Mouse (Mus musculus): ENCODE measurements around the gene Cerk. TPM values are rescaled to one million over a fixed set of nuclear protein-coding genes. Genes with fewer than 3 reads are reported as not detected.

Cerk gene
- total RNA-seq, 1 experiment from 2014 or later: 17.2 TPM

DNA sequence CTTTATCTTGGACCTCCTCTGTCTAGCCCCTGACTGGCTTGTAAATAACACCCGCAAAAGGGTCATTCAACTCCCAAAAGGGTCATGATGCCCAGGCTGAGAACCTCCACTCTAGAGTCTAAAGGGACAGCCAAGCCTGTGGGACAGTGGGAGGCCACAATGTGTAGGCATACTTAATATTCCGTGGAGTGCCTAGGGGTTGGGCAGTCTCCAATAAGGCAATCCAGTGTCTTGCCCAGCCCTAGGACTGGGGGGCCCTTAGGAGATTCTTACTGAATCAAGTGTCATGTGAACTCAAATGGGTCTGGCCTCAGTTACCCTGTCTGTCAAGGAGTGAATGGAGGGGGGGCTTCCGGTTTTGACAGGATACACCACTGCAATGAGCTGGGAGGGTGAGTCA, 56.9 kb downstream of the Cerk start:
- no peak for ATAC-seq (replicated peaks; ENCODE audit: low read depth, poor library complexity, severe bottlenecking)

DNA sequence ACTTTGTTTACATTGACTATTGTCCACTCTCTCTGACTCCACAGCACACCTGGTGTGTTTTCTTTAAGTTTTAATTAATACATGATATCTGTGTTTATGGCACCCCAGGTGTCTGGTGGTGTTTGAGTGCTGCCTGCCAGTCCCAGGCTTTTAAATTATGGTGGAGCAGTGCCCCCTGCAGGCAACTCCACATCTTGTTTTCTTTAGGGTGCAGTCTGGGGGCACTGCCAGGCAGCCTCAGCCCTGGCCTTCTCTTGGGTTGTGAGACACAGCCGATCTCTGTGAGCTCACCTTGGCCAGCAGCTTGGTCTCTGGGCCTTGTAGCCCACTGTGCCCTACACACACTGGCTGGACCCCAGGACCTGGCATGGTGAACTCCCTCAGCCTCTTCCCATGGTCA, 61.6 kb downstream of the Cerk start:
- peak; percentile 76 for ATAC-seq (replicated peaks; ENCODE audit: low read depth, poor library complexity, severe bottlenecking)

DNA sequence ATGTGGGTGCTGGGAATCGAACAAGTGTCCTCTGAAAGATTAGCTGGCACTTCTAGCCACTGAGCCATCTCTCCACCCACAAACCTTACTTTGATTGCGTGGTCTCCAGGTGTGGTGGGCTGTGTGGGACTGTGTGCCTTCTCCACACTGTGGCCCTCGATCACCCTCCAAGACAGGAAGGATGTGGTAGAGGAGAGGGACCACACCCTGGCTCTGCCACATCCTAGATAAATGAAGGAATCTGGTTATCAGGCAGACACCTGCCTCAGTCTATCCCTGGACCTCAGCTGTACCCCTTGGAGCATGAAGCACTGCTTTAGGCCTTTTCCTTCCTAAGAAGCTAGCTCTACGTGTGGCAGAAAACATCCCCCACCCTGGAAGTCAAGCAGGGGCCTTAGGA, 62.5 kb downstream of the Cerk start:
- ATAC-seq (replicated peaks; ENCODE audit: low read depth, poor library complexity, severe bottlenecking): 0 out of 2 replicates have a peak, but pooled peaks have one; percentile 23

GRCm38 (mm10) chr15:86122261-86122949, 63.5 kb downstream of the Cerk start:
- no peak for ATAC-seq (replicated peaks; ENCODE audit: low read depth, poor library complexity, severe bottlenecking)

DNA sequence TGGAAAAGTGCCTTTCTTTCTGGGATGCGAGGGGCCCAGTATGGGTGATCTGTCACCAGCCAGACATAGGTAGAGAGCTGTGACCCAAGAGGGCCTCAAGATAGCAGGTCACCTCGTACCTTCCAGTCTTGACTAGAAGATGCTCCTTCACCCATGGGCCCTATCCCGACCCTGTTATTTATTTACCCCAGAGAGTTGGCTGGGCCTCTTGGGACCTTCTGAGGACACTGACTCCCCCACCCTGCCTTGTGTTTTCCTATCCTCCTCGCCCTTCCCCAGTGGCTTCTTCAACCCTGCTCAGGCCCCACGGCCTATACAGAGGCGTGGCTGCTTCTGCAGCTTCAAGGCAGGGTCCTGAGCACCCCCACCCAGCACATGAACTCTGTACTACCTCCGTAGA, 66.8 kb downstream of the Cerk start:
- ATAC-seq (replicated peaks; ENCODE audit: low read depth, poor library complexity, severe bottlenecking): no peak

- no peak for ATAC-seq (replicated peaks; ENCODE audit: low read depth, poor library complexity, severe bottlenecking)
Measured at GRCm38 (mm10) chr15:86117115-86118100, 68.5 kb downstream of the Cerk start.

- no peak for ATAC-seq (replicated peaks; ENCODE audit: low read depth, poor library complexity, severe bottlenecking)
Measured at GRCm38 (mm10) chr15:86116421-86116820, 69.5 kb downstream of the Cerk start.

GRCm38 (mm10) chr15:86113342-86113710, 72.6 kb downstream of the Cerk start:
- peak; percentile 67 for ATAC-seq (replicated peaks; ENCODE audit: low read depth, poor library complexity, severe bottlenecking)

DNA sequence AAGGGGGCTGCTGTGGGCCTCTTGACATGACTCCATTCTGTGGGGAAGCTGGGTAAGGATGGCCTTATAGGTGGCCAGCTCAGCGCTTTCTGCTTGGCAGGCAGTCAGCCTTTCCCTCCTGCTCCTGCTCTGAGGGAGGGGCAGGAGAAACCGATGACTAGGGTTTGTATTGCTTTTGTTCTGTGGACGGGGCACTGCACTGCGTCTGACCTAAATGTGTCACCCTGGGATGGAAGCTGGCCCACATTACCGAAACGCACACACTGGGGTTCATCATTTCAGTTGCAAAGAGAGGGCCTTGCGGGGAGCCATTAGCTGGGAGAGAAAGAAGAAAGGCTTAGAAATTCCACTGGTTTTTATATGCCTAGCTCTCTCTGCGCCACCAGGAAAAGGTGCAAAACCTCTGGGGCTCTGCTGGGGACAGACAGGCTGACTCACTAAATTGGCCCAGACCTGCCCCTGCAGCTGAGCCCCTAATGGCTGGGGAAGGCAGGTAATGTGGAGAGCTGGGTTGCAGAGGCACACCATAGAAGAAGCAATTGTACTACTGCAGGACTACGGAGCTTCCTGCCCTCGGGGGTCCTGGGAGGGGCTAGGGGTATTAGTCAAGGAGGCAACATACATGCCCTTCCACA, 73.1 kb downstream of the Cerk start:
- ATAC-seq (replicated peaks; ENCODE audit: low read depth, poor library complexity, severe bottlenecking): no peak

- no peak for ATAC-seq (replicated peaks; ENCODE audit: low read depth, poor library complexity, severe bottlenecking)
Measured at GRCm38 (mm10) chr15:86110361-86111103, 75.4 kb downstream of the Cerk start.

DNA sequence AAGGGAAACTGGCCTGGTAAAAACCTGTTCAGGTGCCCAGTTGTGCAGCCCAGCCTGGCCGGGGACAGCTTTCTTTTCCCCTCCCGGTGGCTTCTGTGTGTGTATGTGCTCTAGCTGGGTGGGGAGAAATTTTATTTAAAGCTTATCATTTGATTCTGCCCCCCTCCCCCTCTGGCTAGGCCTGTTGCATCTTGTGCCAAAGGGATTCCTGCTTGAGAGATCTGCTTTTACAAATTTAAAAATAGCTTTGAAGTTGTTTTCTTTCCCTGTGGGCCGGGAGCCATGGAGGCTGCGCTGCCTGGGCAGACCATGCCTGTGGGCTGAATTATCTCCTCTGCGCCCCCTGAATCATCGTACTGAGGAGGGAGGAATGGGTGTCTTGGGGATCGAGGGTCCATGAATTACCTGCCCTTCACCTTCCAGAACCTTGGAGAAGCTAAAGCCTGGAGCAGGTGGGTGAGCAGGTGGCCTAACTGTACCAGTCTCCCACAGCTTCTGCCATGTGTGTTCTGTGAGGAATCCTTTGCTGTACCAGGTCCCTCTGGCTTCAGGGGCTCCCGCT, 76.2 kb downstream of the Cerk start:
- no peak for ATAC-seq (replicated peaks; ENCODE audit: low read depth, poor library complexity, severe bottlenecking)

DNA sequence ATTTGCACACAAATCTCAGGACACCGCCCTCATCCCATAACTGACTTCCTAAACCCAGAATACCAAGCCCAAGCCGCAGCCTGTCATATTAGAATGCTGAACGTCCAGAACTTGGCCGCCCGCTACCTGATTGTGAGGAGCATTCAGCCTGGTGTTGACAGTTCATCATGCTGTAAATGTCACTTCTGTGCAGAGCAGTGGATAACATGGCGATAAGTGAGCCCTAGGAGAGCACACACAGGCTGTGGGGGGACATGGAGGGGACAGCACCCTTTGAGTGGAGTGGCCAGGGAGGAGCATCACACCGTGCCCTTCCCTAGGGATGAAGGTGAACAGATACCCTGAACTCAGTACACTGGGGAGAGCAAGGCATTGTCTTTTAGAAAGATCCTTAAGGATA, 76.7 kb downstream of the Cerk start:
- ATAC-seq (replicated peaks; ENCODE audit: low read depth, poor library complexity, severe bottlenecking): no peak

DNA sequence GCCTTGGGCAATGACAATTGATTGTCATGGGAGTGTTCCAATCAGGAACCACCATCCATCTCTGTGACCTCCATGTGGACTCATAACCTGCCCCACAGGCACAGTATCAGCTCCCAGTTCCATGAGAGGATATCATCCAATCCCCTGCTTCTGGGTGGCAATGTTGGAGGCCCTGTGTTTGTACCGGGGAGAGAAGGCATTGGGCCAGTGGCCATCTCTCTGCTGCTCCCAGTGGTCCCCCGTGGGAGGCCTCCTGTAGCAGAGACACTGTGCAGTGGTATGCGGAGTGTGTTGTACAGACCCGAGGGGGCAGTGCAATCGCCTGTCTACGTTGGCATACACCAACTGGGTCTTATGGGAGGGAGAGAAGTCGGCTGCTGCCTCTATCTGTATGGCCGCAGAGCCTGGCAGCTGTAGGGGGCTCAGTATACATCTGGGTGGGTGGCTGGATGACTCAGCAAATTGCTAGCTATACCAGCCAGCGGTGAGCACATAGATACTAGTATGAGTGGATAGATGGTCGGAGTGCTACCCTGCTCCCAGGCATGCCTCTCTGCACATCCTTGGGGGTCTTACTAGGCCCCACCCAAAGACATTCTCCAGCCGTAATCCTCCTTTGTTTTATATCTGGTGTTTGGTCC, 78.0 kb downstream of the Cerk start:
- no peak for ATAC-seq (replicated peaks; ENCODE audit: low read depth, poor library complexity, severe bottlenecking)

GRCm38 (mm10) chr15:86105751-86106150, 80.2 kb downstream of the Cerk start:
- no peak for ATAC-seq (replicated peaks; ENCODE audit: low read depth, poor library complexity, severe bottlenecking)

- peak; percentile 69 for ATAC-seq (replicated peaks; ENCODE audit: low read depth, poor library complexity, severe bottlenecking)
Measured at GRCm38 (mm10) chr15:86105345-86105697, 80.6 kb downstream of the Cerk start.

- peak; percentile 46 for ATAC-seq (replicated peaks; ENCODE audit: low read depth, poor library complexity, severe bottlenecking)
Measured at GRCm38 (mm10) chr15:86104401-86105344, 81.3 kb downstream of the Cerk start.

- no peak for ATAC-seq (replicated peaks; ENCODE audit: low read depth, poor library complexity, severe bottlenecking)
Measured at GRCm38 (mm10) chr15:86102308-86102707, 83.6 kb downstream of the Cerk start.

GRCm38 (mm10) chr15:86101585-86101984, 84.4 kb downstream of the Cerk start:
- no peak for ATAC-seq (replicated peaks; ENCODE audit: low read depth, poor library complexity, severe bottlenecking)
